ENCODE assay signal across 8 mouse cellular contexts in genomic region chr13:55573432-55573831, GRCm38 (mm10). TPM values are rescaled to one million over a fixed set of nuclear protein-coding genes. Genes with fewer than 3 reads are reported as not detected.
DNase-seq lines count a peak whose midpoint lies in the region; ATAC-seq lines count a peak whose summit lies in the region.

Gene Tmed9 (plus strand): TSS chr13:55573732.

- H3K9me3 ChIP-seq in midbrain, embryonic 13.5 days = 0 out of 2 replicates have a peak, but pooled peaks cover under 1% of the 10 kb centered on the region

- peaks cover 4% of the 10 kb centered on the region; the same call in 1 of the 2 replicates for H3K4me1 ChIP-seq in brown adipose tissue, adult 24 weeks (ENCODE audit: control insufficient read depth, insufficient read depth, insufficient read length, low read length)
- H3K4me1 ChIP-seq in midbrain, embryonic 13.5 days (replicated peaks) = peaks cover 25% of the 10 kb centered on the region

- H3K4me3 ChIP-seq in brown adipose tissue, adult 24 weeks (ENCODE audit: insufficient read depth, low read depth, low read length) = no peak within 1 kb of the TSS
- H3K4me3 ChIP-seq in midbrain, embryonic 13.5 days (replicated peaks) = no peak within 1 kb of the TSS

- no peaks in the 10 kb centered on the region for H3K27me3 ChIP-seq in midbrain, embryonic 13.5 days

- 95% methylated on average over 2 of the region's 2 CpGs for WGBS in midbrain, embryonic 13.5 days

- no peak for ATAC-seq in midbrain, embryonic 13.5 days

- DNase-seq in left cerebral cortex, adult 18-20 months (ENCODE audit: low spot score in 2 of 2) = no peak
- DNase-seq in left cerebral cortex, adult 11 months (ENCODE audit: low spot score) = no peak
- DNase-seq in heart, adult 8-10 months (ENCODE audit: low spot score) = no peak
- DNase-seq in layer of hippocampus, postnatal 14 days (ENCODE audit: low spot score in 2 of 2) = no peak
- no peak for DNase-seq in embryo, embryonic 10.5 days (ENCODE audit: low spot score)
- DNase-seq in embryo, embryonic 11 days = no peak

- 0 out of 2 replicates have a peak, but pooled peaks cover 1% of the 10 kb centered on the region for H3K36me3 ChIP-seq in midbrain, embryonic 13.5 days

- H3K27ac ChIP-seq in brown adipose tissue, adult 24 weeks (replicated peaks; ENCODE audit: low read depth, low read length) = no peak within 1 kb of the TSS
- no peak within 1 kb of the TSS for H3K27ac ChIP-seq in midbrain, embryonic 13.5 days

- H3K4me2 ChIP-seq in midbrain, embryonic 13.5 days (replicated peaks) = no peak within 1 kb of the TSS

- H3K9ac ChIP-seq in midbrain, embryonic 13.5 days (replicated peaks) = no peak within 1 kb of the TSS

RNA-seq across cellular contexts. Expression of gene Tmed9, which starts in this region (rescaled TPM):
- total RNA-seq in left cerebral cortex, adult 18-20 months (2021) = 100 to 1,000 TPM; 133 to 142 TPM
- polyA plus RNA-seq in brown adipose tissue, adult 24 weeks (2012; ENCODE audit: insufficient read depth, insufficient read length, missing spikeins) = 34.0 and 61.2 TPM in 2 replicates
- total RNA-seq in heart, adult 8-10 months (2022) = 100 to 1,000 TPM in 1 of 4 experiments, 10 to 100 TPM in 3; 80.6 to 102 (median 90.0) TPM
- 100 to 1,000 TPM; 132 to 133 TPM for total RNA-seq in layer of hippocampus, postnatal 14 days (2021)
- polyA plus RNA-seq in midbrain, embryonic 13.5 days (2015; fragmentation: Nextera tagmentation; extraction: Ambion mirVana) = 103 and 125 TPM in 2 replicates
